Comparison of ENCODE assay signal across 1 mouse cellular context in the genomic region with DNA sequence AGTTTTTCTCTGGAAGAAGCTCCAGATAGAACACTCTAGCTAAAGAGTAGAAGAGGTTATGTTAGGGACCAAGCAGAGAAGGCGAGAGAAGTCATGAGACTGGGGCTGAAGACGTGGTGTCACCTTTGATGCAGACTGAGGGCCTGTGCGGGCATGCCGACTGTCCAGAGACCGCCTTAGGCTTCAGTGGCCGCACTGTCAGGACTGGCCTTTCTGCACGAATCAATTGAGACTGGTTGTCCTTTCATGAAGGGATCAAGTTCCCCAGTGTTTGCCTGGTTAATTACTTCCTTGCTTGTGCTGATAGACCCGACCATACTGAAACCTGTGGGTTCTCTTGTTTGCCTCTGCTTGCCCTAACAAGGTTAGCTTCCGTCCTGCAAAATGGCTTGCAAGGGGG.
A peak's percentile ranks its signal among the peaks of the same experiment; 100 is the strongest.
TF ChIP-seq lines count a peak whose summit lies in the region.

No protein-coding gene starts in this region.

TF ChIP-seq in CH12.LX, 34 proteins besides CTCF, POLR2A, EP300 and RAD21 (continued from another document):
- no peak for TF ChIP-seq TBP (conservative IDR thresholded peaks at IDR 0.05; ENCODE audit: low read depth, low read length)
- TF ChIP-seq IRF4 (IDR thresholded peaks at IDR 0.05; ENCODE audit: low read depth, low read length): peak; percentile 69
- TF ChIP-seq MEF2A (IDR thresholded peaks at IDR 0.05; ENCODE audit: borderline replicate concordance, low read depth, low read length): peak; percentile 64
- TF ChIP-seq SIN3A (IDR thresholded peaks at IDR 0.05; ENCODE audit: low read length): peak; percentile 34; the same call in 1 of the 2 replicates
- TF ChIP-seq CHD1 (IDR thresholded peaks at IDR 0.05; ENCODE audit: low read depth, low read length): peak; percentile 91
- peak; percentile 74 for TF ChIP-seq TCF12 (IDR thresholded peaks at IDR 0.05; ENCODE audit: low read depth, low read length)
